Mouse (Mus musculus) embryo, embryonic 10 days (tissue): ENCODE data around the gene Mecom.
"Not testable (repeated sequence)": the region's sequence is repeated elsewhere in the genome, so short reads cannot be mapped to it uniquely, and the experiment has no call there.

Source experiments
- DNase-seq: peaks from one replicate; pipeline ENCODE4 v3.0.0-alpha.2; 2015; ENCODE audit warnings: low spot score

The Mecom gene

DNA sequence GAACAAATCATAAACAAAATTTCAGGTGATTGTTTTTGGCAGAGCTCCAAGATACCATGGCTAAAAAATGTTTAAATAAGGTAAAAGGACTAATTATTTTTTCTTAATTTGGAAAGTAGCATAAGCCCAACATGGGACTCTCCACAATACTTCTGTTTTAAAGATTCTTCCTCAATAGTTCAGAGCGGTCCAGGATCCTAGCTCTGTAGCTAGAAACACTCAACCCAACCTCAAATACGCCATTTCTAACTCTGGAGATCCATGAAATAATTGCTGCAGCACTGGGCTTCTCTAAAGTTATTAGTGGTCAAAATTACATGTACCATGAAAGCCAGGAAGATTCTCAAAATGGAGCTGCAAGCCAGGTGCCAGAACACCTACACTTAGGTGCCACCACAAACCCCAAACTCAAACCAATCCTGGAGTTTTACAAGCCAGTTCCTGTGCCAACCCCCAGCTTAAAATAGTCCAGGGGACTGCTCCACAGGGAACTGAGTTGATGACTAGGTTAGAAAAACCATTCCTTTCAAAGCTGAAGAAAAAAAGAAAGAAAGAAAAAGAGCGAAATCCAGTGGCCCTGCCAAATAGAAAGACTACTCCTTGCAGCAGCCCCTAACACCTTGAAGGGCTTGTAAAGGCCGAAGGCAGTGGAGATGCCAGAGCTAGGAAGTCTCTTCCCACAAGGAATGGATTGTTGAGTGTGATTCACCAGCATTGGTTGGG lies 102.4 kb downstream of the Mecom start:
- no peak for DNase-seq

DNA sequence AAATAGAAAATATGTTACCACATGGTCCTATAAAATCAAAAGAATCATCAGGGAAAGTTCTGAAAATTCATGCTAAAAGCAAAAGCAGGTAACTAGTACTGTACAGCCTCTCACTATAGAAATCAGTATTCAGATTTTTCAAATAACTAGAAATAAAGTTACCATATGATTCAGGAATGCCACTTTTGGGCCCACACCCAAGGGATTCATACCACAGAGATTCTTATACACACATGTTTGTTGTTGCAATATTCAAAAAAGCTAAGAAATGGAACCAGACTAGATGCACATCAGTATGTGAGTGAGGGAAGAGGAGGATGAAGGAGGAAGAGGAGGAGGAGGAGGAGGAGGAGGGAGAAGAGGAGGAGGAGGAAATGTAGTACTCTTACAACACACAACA lies 106.2 kb downstream of the Mecom start:
- DNase-seq: no peak

DNA sequence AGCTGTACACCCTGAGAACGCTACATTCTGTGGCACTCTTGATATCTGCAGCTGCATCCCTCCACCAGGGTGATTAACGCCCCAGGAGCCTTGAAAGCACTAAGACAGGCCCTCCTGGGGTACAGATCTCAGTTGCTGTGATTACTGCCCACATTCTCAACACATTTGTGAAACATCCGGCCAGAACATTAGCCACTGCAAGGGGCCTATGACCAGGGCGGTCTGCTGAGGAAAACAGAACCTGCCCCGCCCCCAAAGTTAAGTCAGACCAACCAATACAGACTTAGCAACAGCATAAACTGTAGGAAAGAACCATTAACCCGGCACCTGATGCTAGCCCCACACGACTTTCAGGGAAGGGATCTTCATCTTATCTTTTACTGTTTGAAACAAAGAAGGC lies 109.8 kb downstream of the Mecom start:
- no peak for DNase-seq

DNA sequence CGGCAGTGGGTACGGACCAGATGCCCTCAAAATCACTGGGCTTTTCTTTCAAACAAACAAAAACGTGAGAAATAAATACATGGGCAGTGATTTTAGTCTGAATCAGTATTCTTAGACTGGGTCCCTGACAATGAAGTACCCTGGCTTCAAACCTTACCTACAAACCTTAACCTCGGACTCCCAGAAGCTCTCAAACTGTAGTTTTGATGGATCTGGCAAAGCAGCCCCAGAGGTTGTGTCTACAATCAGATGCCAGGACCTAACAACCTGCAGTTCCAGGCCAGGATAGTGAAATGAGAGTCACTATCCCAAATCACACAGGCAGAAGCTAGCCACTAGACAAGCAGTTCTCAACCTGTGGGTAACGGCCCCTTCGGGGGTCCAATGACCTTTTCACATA lies 111.2 kb downstream of the Mecom start:
- DNase-seq: no peak

DNA sequence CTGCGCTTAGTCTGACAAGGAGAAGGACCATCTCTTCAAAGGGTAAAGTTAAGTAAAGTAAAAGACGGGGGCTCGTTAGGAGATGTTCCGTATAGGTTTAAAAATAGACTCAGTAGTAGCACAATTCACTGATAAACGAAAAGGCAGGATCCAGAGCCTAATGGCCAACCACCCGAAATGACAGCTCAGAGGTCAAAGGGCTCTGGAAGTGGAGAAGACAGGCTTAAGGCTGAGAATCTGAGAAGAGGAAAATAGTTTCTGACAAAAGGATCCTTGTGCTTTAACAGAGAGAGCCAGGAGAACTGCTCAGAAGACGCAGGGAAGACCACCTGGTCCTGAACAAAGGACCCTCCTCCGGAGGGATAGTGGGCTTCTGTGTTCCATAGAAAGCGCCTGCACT lies 111.7 kb downstream of the Mecom start:
- DNase-seq: peak; percentile 51

DNA sequence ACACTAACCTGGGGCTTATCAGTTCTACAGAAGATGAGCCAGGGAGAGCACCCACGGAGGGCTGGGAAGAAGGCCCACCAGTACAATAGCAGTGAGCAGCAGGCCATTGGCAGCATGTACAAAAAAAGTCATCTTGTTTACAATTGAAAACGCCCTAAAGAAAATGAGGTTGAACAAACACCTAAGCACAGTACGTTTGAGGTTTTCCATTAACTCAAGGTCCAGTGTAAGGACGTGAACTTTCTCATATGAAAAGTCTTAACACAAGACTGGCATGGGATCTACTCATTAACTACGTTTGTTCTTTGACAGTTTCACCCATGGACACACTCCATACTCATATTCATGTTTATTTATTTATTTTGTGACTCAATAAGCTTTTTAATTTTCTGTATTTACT lies 118.9 kb downstream of the Mecom start:
- DNase-seq: no peak

DNA sequence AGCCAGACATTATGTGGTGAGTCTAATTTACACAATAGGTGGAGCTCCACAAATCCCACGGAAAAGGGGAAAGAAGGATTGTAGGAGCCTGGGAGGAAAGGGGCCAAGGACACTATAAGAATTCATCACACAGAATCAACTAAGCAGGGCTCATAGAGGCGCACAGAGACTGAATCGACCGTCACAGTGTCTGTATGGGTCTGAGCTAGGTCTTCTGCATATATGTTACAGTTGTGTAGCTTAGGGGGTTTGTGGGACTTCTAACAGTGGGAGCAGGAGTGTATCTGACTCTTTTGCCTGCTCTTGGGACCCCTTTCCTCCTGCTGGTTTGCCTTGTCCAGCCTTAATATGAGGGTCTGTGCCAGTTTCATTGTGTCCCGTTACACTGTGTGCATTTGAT lies 123.8 kb downstream of the Mecom start:
- no peak for DNase-seq

DNA sequence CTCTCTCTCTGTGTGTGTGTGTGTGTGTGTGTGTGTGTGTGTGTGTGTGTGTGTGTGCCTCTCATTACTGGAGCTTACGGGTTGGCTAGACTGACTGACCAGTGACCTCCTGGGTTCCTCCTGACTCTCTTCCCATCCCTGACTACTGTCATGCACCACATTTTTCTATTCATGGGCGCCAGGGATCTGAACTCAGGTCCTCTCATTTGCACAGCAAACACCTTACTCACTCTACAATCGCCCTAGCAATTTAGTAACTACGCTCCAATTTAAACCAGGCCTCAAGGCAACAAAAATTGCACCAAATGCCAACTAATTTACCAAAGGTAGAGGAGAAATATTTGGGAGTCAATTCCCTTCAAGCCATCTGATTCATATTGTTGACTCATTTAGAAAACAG lies 125.9 kb downstream of the Mecom start:
- DNase-seq: not testable (repeated sequence)

DNA sequence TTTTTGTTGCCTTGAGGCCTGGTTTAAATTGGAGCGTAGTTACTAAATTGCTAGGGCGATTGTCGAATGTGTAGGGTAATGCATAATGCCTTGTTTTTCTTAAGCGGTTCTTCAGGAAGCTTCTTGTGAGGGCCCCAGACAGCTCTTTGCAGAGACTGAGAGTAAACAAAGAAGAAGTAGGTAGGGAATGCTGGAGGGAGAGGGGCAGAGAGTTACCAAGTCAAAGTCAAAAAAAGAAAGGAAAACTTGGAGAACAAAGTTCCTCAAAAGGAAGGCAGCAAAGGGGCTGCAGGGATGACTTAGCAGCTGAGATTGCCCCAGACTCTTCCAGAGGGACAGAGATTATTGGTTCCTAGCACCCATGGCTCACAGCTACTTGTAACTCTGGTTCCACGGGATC lies 126.9 kb downstream of the Mecom start:
- no peak for DNase-seq

DNA sequence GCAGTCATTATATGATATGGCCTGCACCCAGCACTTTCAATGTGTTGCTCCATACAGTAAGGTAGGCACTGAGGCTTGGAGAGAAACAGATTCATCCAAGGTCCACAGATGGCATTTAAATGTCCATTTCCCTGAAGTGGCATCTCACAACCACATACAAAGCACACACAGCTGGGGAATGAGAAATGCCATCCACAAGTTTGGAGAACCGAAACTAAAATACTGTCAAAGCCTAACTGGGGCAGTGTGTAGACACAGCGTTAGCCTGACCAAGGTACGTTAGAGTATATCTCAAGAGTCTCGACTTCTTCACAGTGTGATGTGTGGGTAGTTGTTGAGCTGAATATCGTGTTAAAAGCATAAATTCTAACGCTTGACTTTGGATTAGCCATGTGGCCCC lies 133.6 kb downstream of the Mecom start:
- DNase-seq: no peak

DNA sequence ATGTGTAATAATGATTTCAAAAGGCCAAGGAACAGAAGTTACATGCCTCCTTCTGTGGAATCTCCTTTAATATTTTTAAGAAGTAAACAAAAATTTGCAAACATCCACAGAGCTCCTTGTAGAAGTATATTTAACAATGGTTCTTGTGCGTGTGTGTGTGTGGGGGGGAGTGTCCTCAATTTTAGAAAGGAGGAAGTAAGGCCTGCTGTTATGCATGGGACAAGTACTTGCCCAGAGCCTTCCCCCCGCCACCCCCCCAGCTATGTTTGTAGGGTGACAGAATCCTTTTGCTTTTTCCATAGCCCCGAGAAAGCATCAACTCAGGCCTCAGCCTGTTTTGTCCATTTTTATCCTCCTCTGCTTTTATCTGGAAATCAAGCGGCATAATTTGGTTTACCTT lies 137.0 kb downstream of the Mecom start:
- no peak for DNase-seq

DNA sequence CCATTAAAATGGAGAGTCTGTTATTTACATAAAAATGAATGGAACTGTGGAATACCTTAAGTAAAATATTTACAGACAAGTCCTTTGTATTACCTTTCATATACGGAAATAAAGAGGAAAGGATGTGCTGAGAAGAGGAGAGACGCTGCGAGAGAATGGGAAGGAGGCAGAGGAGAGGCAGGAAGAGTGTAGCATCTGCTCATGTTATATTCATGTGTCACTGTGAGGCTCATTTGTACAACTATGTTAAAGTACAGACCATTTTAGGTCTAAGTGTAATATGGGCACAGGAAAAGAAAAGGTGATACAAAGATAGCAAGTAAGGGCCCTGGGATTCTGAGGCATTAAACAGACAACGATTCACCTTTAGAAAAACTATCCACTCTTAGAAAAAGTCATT lies 143.0 kb downstream of the Mecom start:
- DNase-seq: no peak

DNA sequence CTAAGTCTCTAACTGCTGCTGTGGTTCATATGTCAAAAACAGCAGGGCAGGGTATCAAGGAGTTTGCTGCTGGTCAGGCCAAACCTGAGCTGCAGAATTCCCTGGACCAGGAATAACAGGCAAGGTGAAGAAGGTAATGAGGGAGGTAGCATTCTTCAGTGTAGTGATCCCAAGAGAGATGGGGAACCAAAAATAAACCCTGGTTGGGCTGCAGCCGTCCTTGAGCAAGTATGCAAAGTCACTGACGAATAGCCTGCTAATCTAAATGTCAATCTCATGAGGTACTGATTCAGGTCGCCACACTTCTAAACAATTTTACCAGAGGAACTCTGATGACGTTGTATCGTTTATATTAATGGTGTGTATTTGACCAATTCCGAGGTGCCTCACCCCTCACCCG lies 148.9 kb downstream of the Mecom start:
- no peak for DNase-seq

DNA sequence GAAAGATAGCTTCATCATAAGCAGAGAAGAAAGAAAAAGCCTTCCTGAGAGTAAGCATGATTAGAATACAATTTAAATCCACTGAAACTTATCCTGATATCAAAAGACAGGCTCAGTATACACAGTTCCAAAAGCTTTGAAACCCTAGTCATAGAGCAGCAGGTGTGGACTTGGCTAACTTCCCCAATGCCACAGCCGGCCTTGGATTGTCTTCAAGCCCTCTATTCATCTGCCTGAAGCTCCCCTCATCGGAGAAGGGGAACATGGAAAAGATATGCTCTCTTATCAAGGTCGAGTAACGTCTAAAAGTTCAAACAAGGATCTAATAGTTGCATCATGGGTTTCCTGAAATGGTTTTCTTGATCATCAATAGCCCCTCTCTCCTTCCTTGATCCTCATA lies 152.9 kb downstream of the Mecom start:
- DNase-seq: no peak

DNA sequence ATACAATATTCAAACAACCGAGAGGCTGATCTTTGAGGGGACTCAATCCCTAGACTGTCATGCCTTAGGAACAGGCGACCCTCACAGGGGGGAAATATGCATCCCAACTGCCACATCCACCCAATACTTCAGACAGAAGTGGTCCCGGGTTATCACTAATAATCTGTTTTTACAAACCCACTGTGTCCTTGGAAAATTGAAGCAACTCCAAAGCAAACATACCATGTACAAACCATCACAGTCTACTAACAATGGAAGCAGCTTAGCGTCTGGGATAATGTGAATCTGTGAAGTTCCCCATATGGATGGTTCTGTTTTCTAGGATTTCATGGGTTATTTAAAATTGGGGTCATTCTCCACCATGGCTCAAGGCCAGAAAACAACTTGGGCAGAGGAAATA lies 155.1 kb downstream of the Mecom start:
- DNase-seq: no peak

DNA sequence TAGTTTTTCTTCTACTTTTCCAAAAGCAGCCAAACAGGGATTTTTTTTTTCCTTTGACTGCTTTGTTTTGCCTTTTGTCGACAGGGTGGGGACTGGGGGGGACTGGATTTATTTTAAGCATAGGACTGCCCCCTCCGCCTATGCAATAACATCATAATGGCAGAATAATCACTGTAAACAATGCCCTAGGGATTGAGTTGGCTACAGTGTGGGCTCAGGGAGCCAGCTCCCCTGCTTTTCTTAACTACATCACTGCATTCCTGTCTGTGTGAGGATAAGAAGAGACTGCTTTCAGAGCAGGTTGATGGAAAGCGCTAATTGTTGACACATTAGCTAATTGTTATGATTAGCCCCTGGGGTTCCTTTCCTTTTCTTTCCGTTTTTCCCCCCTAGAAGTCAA lies 155.6 kb downstream of the Mecom start:
- DNase-seq: no peak

DNA sequence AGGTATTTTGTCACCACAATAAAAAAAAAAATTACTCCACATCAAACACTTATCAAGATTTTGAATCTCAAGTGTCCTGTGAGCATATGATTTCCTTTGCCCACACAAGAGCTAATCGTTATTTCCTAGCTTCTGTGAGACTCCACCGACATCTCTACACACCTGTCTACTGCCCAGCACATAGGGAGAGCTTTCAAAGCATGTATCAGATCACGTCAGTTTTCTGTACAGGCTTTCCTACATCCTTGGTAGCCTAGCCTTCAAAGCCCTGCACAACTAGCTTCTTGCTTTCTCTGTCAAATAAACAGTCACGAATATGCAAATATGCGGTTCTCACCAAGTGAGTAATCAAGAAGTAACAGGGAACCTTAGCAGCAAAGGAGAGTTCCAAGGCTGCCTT lies 157.5 kb downstream of the Mecom start:
- DNase-seq: no peak

DNA sequence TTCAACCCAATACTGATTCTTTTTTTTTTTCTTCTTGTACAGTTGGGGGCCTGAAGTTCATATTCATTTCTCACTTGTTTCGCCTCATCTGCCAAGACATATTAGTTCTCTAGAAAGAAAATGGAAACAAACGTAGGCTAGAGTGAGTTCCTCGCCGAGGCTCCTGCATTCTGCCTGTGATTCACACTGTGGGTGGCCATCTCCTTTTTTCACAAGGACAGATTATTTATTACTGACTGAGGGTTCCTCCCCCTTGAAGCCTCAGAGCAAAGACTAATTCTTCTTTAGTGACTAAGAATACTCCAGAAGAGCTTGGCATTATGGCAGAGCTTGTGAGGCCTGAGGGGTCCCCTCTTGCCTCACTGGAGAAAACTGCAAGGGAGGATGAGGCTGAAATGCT lies 167.5 kb downstream of the Mecom start:
- peak; percentile 16 for DNase-seq

DNA sequence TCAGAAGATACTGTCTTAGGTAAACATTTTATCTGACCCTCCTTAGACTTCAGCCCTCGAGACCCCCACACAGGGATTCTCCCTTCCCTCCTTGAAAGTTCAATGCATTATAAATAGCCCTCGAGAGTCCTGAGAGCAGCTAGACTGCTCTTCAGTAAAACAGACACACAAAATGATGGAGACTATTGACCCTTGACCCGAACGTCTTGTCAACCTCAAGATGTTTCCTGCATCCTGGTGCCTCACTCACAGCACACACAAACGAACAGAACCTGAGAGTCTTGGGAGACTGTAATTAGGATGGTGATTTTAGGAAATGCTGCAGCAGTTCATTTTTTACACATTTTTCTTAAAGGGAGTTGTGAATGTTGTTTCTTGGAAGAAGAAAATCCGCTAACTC lies 168.5 kb downstream of the Mecom start:
- peak; percentile 75 for DNase-seq

DNA sequence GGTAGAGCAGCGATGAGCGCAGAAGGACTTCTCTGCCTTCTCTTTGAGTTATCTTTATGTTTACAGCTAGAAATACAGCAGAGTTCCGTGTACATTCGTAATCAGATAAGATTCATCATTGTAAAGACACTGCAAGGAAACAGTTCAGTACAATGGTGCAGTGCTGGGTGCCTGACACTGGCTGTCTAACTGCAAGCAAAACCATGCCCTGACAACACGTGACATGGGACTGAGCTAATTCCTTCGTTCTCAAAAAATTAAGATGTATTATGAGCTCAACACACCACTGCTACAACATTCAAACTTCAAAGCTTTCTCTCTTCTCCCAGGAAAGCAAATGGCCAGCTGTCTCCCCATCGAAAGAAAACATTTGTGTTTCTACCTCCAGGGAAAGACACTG lies 176.3 kb downstream of the Mecom start:
- DNase-seq: no peak

DNA sequence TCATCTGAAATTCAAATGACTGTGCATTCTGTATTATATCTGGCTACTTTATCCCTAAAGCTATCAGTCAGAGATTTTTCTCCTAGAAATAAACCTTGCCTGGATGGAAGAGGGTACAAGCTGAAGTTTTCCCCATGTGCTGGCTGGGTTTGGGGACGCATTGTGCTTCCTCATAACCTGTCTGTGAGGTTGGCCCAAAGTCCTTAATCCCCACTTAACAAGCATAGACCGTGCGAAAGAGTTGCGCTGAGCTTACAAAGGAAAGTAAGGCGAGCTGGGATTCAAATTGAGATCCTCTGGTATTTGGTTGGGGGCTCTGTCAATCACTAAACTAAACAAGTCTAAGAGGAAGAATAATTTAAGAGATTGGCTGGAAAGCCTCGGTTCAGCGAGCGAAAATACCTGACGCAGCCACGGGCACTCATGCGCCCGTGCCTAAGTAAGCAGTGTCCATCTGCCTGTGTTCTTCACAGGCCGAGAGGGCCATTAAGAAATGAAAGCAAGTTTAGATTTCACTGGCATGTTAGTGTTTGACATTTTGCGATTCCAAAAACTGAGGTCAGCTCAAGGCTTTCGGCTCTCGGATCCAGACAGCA lies 176.8 kb downstream of the Mecom start:
- DNase-seq: no peak

DNA sequence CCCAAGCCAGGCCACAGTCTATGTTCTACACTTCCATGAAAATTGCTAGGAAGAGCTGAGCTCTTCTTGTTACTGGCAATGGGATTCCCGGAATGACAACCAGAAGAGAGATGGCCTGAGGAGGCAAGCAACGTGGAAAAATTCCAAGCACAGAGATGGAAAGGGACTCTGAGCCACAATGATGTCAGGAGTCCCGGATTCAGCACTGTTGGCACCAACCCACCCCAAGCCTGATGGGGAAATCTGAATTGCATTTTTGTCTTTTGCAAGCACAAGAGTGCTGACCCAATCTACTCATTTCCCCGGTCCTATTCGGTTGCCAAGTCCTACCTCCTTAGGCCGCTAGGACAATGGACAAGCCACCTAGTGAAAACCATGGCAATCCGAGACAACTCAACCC lies 181.2 kb downstream of the Mecom start:
- DNase-seq: no peak

DNA sequence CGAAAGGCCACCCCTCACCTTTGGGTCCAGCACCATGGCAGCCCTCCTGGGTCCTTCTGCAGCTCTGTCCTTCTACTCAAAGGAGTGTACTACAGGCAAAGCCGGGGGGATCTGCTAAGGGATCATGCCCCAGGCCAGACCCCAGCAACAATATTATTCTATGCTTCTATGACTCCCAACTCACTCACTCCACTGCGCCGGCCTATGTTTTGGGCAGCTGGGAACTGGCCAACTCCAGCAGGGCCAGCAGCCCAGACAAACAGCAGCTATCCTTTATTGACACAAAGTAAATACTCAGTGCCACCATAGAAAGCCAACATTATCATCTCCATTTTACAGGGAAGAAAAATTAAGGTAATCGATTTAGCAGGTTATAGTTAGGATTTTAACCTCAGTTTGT lies 186.6 kb downstream of the Mecom start:
- no peak for DNase-seq
